Mouse (Mus musculus) monocyte, adult 2 months (primary cell): ENCODE results near the gene Clec1b.
A peak's percentile ranks its signal among the peaks of the same experiment; 100 is the strongest.

Experiments
- DNase-seq, 2 experiments: peaks; one replicate each; pipeline ENCODE4 v3.0.0; 2022; ENCODE audit warnings: low spot score in 2 of 2, low read depth in 1 of 2

Clec1b gene

DNA sequence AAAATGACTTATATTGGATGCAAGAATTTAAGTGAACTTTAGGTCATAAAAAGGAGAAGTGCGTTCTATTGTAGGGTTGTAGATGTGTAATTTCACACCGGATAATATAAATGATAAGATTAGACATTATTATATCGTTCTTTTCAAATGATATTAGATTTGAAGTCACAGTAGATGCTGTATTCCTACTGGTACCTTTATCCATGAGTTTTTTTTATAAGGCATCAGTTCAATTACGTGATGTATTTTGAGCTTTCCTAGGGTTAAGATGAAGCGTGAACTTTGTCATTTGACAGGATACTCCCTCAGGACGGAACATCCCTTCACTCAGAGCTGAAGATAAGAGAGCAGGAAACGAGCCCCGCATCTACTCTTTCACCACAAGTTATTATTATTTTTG is at the start of gene Clec1b:
Clec1b (plus strand) TSS at position 301 of the 400 bp plus-strand sequence.
- DNase-seq: no peak

GRCm38 (mm10) chr6:129349524-129350352 is 47.4 kb upstream of the Clec1b start:
- DNase-seq: peak; percentile 36 to 44

DNA sequence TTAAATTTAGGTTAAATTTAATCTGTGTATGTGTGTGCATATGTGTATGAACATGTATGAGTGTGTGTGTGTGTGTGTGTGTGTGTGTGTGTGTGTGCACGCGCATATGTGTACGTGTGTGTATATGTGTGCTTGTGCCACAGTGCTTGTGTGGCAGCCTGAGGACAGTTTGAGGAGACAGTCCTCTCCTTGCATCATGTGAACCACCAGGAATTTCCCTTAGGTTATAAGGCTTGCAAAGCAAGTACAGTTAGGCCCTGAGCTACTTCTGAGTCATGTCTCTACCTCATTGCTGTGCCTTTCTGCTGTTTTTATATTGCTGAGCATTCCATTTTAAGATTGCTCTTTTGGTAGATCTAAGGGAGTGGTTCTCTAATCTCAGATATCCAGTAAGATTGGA is 46.0 kb upstream of the Clec1b start:
- no peak for DNase-seq

- DNase-seq: no peak
Measured at GRCm38 (mm10) chr6:129355774-129356173, 41.3 kb upstream of the Clec1b start.

- no peak for DNase-seq
Measured at GRCm38 (mm10) chr6:129356430-129356829, 40.7 kb upstream of the Clec1b start.

DNA sequence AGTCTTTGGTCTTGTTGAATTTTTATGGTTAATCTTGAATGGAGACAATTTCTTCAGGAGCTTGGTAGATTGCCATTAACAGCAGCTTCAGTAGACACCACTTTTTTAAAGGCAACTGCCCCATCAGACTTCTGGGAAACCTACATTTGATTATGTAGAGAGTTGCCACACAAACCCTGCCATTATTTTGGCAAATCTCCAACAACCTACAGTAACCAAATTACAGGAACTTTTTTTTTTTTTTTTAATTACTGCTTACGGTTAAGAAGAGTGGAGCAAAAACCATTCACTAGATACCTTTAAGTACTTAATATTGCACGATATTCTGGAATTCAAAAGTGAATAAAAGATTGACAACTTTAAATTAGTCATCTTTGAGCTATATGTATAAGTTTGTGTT is 37.6 kb upstream of the Clec1b start:
- no peak for DNase-seq

DNA sequence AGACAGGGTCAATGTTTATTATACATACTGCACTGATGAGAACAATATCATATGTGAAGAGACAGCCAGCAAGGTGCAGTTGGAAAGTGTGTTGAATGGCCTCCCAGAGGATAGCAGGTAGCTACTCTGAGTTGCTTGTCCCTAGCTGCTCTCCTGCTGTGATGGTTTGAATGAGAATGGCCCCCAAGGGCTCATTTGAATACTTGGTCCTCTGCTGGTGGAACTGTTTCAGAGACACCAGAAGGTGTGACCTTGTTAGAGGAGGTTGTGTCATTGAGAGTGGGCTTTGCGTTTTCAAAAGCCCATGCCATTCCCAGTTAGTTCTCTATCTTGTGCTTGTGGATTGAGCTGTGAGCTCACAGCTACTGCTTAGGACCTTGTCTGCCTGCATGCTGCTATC is 33.2 kb upstream of the Clec1b start:
- no peak for DNase-seq

GRCm38 (mm10) chr6:129365959-129366359 is 31.1 kb upstream of the Clec1b start:
- DNase-seq: no peak

- DNase-seq: no peak
Measured at GRCm38 (mm10) chr6:129369374-129370132, 27.5 kb upstream of the Clec1b start.

DNA sequence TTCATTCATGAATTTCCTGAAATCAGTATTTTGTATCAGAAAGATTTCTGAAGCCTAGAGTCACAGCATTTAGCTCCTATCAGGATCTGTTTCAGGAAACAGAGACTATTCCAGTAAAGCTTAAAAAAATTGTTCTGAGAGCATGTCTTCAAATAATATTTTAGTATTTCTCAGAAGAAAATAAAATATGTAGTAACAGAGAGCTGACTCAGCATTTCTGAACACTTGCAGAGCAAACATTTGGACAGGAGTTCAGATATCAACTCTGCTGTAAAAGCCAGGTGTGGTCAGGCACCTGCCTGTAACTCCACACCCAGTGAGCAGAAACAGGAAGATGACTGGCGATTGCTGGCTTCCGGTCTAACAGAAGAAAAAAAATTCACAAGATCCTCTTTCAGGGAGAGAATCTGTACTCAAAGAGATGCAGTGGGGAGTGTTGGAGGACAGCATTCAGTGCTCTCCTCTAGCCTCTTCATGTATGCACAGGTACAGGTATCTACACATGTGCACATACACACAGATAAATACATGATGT is 22.1 kb upstream of the Clec1b start:
- DNase-seq: no peak

GRCm38 (mm10) chr6:129380454-129380853 is 16.6 kb upstream of the Clec1b start:
- no peak for DNase-seq

- no peak for DNase-seq
Measured at GRCm38 (mm10) chr6:129381736-129382135, 15.4 kb upstream of the Clec1b start.

- no peak for DNase-seq
Measured at GRCm38 (mm10) chr6:129383466-129383865, 13.6 kb upstream of the Clec1b start.

GRCm38 (mm10) chr6:129385000-129385399 is 12.1 kb upstream of the Clec1b start:
- DNase-seq: no peak

DNA sequence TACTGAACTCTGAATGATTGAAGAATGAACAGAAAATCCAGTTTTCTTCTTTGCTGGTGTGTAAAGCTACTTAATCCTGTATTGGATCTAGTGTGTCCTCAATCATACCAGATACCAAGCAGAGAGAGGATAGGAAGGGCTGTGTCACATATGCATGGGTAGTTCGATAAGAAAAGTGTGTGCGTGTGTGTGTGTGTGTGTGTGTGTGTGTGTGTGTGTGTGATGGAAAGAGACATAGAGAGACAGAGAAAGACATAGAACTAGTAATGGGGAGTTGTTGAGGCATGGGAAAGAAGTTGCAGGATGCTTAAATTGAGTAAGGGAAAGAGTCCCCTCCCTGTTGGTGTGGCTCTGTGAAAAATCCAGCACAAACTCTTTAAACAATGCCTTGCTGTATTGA is 11.3 kb upstream of the Clec1b start, which contains the start of gene Clec12b:
Clec12b (minus strand) TSS at position 101 of the 400 bp plus-strand sequence.
- no peak for DNase-seq

DNA sequence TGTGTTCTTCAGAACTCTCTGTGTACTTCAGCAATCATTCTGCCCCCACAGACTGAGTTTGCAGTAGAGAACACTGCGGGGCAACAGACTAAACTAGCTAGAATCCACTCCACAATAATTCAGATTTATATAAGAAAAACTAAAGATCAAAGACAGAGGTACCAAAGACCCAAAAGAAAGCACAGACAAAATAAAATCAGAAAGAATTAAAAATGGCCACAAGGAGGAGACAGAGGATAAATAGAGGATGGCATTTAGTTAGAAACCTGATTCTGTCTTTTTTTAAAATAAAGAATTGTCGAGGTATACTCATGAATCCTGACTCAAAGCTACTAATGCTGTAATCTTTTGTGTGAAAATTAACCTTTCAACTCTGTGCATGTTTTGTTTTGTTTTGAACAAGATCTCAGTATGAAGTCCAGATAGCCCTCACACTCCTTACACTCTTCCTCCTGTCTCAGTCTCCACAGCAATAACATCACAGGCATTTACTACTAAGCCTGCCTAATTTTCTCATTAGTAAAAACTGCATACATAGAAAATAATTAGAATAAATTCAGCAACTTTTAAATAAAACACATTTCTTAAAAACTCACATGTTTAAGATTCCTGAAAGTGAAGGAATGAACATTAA is 3.9 kb upstream of the Clec1b start:
- no peak for DNase-seq

GRCm38 (mm10) chr6:129393732-129394131 is 3.4 kb upstream of the Clec1b start:
- no peak for DNase-seq

GRCm38 (mm10) chr6:129399945-129400344 is 2.8 kb downstream of the Clec1b start:
- no peak for DNase-seq

- DNase-seq: no peak
Measured at GRCm38 (mm10) chr6:129402404-129402803, 5.3 kb downstream of the Clec1b start.

DNA sequence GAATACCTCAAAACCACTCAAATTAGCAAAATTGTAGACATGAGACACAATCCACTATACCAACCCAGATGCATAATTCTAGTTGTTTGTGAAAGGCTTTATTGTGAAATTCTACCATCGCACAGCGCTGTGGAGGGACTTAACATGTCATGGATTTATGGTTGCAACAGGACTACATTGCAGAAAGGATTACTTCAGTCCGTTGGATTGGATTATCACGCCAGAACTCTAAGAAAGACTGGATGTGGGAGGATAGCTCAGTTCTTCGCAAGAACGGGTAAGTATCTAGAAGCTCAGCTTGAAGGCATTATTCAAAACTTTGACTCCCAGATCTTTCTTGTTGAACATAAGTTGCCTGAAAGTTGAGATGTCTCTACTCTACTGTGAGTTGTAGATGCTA is 6.3 kb downstream of the Clec1b start:
- no peak for DNase-seq

GRCm38 (mm10) chr6:129405999-129406398 is 8.9 kb downstream of the Clec1b start:
- DNase-seq: no peak
